Mouse (Mus musculus) c-Kit-positive CD71-positive TER-119-positive erythroid progenitor cells, embryonic 14.5 days (primary cell): ENCODE data around the gene Zwilch.
"Not testable (repeated sequence)": the region's sequence is repeated elsewhere in the genome, so short reads cannot be mapped to it uniquely, and the experiment has no call there.

Source experiments
- DNase-seq: peaks from one replicate; pipeline ENCODE4 v3.0.0-alpha.2; 2013; ENCODE audit warnings: low spot score

The Zwilch gene

GRCm38 (mm10) chr9:64172816-64173665, at the start of gene Zwilch, which contains the start of gene Rpl4:
Gene Zwilch, minus strand, starts transcription at chr9:64173104.
Gene Rpl4, plus strand, starts transcription at chr9:64173375.
- peak; percentile 91 for DNase-seq

GRCm38 (mm10) chr9:64222098-64222497, 49.2 kb upstream of the Zwilch start:
- DNase-seq: no peak

- DNase-seq: no peak
Observed at GRCm38 (mm10) chr9:64221480-64221879, 48.6 kb upstream of the Zwilch start.

- no peak for DNase-seq
Observed at GRCm38 (mm10) chr9:64220603-64221002, 47.7 kb upstream of the Zwilch start.

GRCm38 (mm10) chr9:64219772-64220420, 47.0 kb upstream of the Zwilch start:
- DNase-seq: no peak

GRCm38 (mm10) chr9:64219305-64219704, 46.4 kb upstream of the Zwilch start:
- DNase-seq: no peak

- DNase-seq: no peak
Observed at GRCm38 (mm10) chr9:64217887-64218286, 45.0 kb upstream of the Zwilch start.

GRCm38 (mm10) chr9:64216641-64217040, 43.7 kb upstream of the Zwilch start:
- no peak for DNase-seq

GRCm38 (mm10) chr9:64216090-64216489, 43.2 kb upstream of the Zwilch start:
- DNase-seq: no peak

- no peak for DNase-seq
Observed at GRCm38 (mm10) chr9:64214452-64214851, 41.5 kb upstream of the Zwilch start.

- DNase-seq: no peak
Observed at GRCm38 (mm10) chr9:64207509-64208084, 34.7 kb upstream of the Zwilch start.

GRCm38 (mm10) chr9:64202866-64203265, 30.0 kb upstream of the Zwilch start:
- DNase-seq: no peak

GRCm38 (mm10) chr9:64202331-64202730, 29.4 kb upstream of the Zwilch start:
- no peak for DNase-seq

GRCm38 (mm10) chr9:64199897-64200296, 27.0 kb upstream of the Zwilch start:
- DNase-seq: no peak

GRCm38 (mm10) chr9:64198763-64199418, 26.0 kb upstream of the Zwilch start:
- DNase-seq: not testable (repeated sequence)

GRCm38 (mm10) chr9:64198068-64198762, 25.3 kb upstream of the Zwilch start:
- DNase-seq: no peak

- DNase-seq: no peak
Observed at GRCm38 (mm10) chr9:64197524-64197923, 24.6 kb upstream of the Zwilch start.

GRCm38 (mm10) chr9:64195554-64195953, 22.6 kb upstream of the Zwilch start:
- DNase-seq: no peak

- no peak for DNase-seq
Observed at GRCm38 (mm10) chr9:64193879-64194278, 21.0 kb upstream of the Zwilch start.

- DNase-seq: no peak
Observed at GRCm38 (mm10) chr9:64184166-64184840, 11.4 kb upstream of the Zwilch start.

GRCm38 (mm10) chr9:64183295-64183694, 10.4 kb upstream of the Zwilch start:
- DNase-seq: not testable (repeated sequence)
